Mouse (Mus musculus): ENCODE data around the gene Banp. TPM values are rescaled to one million over a fixed set of nuclear protein-coding genes. Genes with fewer than 3 reads are reported as not detected.

Banp gene
- total RNA-seq, 2 experiments from 2014 or later = 39.4 to 41.7 TPM

GRCm38 (mm10) chr8:122010638-122011037 lies 61.1 kb downstream of the Banp start:
- no peak for DNase-seq (ENCODE audit: extremely low spot score in 1 of 2, low spot score in 1 of 2)

- no peak for DNase-seq (ENCODE audit: extremely low spot score in 1 of 2, low spot score in 1 of 2)
These were observed 61.6 kb downstream of the Banp start for GRCm38 (mm10) chr8:122011066-122011588.

- no peak for DNase-seq (ENCODE audit: extremely low spot score in 1 of 2, low spot score in 1 of 2)
These were observed 65.1 kb downstream of the Banp start for GRCm38 (mm10) chr8:122014606-122015005.

GRCm38 (mm10) chr8:122018046-122018831 lies 68.7 kb downstream of the Banp start:
- no peak for DNase-seq (ENCODE audit: extremely low spot score in 1 of 2, low spot score in 1 of 2)

GRCm38 (mm10) chr8:122019162-122019561 lies 69.6 kb downstream of the Banp start:
- DNase-seq (ENCODE audit: extremely low spot score in 1 of 2, low spot score in 1 of 2) = no peak

DNA sequence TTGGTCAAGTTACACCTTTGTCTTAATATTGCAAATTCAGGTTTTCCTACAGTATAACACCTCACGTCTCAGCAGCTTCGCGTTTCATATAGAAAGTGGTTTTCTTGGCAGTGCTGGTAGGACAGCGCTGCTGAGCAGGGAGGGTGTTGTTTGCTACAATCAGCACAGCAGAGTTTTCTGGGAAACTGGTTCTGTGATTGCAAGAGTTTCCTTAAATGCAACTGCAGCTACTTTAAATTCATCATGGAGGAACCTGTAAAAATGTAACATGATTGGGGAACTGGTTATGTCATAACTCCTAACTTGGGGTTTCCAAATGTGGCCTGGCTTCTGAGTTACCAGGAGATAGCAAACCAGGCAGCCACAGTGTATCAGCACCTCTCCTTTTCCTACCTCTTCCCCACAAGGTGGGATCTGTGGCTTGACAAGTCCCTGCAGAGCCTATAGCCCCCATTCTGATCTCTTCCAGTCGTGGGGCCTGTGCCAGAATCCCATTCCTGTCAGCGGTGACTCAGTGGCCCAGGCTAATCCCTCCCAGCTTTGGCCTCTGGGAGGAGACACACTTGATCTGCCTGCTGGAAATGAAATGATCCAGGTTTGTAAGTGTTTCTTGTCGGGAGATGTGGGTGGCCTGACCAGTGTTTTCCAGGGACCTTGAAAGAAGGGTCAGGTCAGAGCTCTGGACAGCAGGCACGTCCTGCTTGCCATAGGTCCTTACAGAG lies 70.7 kb downstream of the Banp start:
- DNase-seq (ENCODE audit: extremely low spot score in 1 of 2, low spot score in 1 of 2) = no peak

GRCm38 (mm10) chr8:122021725-122022124 lies 72.2 kb downstream of the Banp start:
- no peak for DNase-seq (ENCODE audit: extremely low spot score in 1 of 2, low spot score in 1 of 2)

DNA sequence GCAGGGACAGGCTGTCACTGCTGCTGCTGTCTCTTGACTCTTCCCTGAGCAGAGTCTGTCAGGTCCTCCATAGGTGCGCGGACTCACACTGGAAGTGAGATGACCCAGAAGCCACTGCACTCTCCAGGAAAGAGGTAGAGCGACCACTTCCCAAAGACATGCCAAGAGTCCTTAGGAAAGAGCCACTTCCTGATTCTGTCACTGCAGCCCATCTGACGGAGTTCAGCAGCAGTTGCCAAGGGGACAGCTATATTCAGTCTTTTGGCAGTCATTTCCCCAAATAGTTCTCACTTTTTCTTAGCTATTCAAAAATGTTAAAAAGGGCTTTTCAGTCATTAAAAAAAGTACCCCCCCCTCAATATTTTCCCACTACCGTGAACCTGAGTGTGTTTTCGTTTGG lies 72.7 kb downstream of the Banp start:
- DNase-seq (ENCODE audit: extremely low spot score in 1 of 2, low spot score in 1 of 2) = no peak

- no peak for DNase-seq (ENCODE audit: extremely low spot score in 1 of 2, low spot score in 1 of 2)
These were observed 73.2 kb downstream of the Banp start for GRCm38 (mm10) chr8:122022705-122023104.

- DNase-seq (ENCODE audit: extremely low spot score in 1 of 2, low spot score in 1 of 2) = no peak
These were observed 76.0 kb downstream of the Banp start for GRCm38 (mm10) chr8:122025546-122025945.

DNA sequence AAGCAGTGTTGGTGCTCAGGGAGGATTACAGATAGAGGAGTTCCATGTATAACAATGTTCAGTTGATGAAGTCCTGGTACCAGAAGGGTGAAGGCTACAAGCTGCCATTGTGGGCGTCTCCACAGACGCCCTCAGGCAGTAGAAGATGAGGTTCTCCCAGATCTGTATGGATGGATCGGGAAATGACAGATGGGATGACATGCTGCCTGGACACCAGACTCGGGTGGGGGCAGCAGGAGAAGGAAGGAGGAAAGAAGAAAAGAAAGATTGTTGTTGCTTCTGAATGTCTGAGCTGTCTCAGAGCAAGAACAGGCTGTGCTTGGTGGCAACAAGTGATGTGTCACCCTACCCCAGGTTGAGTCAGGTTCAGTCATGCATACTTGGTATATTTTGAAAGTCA lies 78.6 kb downstream of the Banp start:
- no peak for DNase-seq (ENCODE audit: extremely low spot score in 1 of 2, low spot score in 1 of 2)

DNA sequence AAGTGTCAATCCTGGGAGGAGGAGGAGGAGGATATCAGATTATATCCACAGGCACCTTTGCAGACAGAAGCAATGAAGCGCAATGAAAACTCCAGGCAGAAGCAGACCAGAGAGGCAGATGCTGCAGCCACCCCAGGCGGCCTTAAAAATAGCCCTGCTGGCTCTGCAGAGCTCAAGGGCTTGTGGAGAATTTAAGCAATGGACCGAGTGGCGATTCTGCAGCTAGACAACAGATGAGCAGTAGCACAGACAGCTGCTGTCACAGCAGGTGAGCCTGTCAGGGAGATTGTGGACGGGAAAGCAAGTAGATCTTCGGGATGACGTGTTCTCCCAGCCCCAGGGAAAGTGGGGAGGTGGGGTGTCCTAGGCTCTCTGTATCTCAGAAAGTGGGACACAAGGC lies 81.4 kb downstream of the Banp start:
- DNase-seq (ENCODE audit: extremely low spot score in 1 of 2, low spot score in 1 of 2) = no peak

DNA sequence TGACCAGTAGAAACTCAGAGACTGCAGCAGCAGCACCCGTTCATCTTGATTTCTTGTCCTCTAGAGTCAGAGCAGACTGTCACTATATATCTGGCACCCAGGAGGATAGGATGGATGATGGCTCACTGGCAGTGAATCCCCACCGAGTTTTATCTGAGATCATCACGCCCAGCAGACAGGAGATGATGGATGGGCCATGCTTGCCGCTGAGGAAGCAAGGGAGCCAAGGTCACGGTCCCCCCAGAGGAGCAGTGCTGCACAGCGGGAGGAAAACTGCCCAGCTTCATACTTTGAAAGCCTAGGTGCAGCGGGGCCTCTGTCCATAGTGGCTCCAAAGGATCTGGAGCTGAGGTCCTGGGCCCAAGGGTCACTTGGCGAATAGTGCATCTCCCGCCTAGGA lies 83.2 kb downstream of the Banp start:
- DNase-seq (ENCODE audit: extremely low spot score in 1 of 2, low spot score in 1 of 2) = no peak

- DNase-seq (ENCODE audit: extremely low spot score in 1 of 2, low spot score in 1 of 2) = no peak
These were observed 86.0 kb downstream of the Banp start for GRCm38 (mm10) chr8:122035543-122035942.

DNA sequence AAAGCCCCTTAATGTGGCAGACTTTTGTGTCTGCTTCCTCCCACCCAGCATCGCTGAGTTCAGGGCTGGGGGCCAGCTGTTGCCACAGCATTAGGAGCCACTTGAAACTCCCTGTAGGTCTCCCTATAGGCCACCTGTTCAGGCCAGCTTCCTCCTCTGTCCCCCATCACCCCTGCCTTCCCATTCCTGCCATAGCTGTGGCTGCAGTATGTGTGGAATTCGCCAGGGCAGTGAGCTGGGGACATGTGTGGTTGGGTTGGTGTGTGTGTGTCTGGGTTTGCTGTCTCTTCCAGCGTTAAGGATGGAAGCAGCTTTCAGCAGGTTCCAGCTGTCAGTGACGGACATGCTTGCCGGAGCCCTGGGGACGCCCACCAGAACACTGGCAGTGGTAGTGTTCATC lies 86.8 kb downstream of the Banp start:
- no peak for DNase-seq (ENCODE audit: extremely low spot score in 1 of 2, low spot score in 1 of 2)

GRCm38 (mm10) chr8:122037279-122037678 lies 87.7 kb downstream of the Banp start:
- no peak for DNase-seq (ENCODE audit: extremely low spot score in 1 of 2, low spot score in 1 of 2)

DNA sequence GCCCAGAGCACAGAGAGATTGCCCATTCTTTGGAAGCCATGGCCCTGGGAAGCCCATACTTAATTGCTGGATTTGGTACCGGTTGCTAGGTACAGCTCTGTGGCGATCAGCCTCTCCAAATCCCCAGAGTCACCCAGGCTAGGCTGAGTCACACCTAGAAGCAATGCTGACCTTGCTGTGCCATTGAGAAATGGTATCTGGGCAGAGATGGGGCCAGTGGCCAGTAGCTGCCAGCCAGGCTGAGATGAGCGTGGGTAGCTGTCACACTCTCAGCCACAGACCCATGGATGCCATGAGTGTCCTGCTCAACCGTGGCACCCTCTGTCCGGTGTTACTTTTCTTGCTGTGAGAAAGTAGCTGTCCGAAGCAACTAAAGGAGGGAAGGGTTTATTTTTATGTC lies 88.5 kb downstream of the Banp start:
- DNase-seq (ENCODE audit: extremely low spot score in 1 of 2, low spot score in 1 of 2) = no peak

DNA sequence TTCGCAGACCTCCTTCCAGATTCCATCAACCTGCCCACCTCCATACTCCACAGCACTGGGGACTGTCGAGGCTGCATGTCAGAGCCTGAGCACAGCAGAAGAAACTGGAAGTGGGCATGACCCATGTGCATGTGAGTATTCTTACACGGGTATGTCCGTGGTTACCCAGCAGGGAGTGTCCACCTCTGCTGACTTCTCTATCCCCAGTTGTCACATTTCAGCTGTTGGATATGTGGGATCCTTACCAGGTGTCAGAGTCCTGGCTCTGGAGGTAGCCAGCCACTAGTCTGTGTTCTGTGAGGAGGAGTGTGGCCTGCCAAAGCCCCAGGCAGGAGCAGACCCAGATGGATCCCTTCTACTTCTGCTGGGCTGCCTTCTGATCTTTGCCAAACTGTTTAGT lies 89.9 kb downstream of the Banp start:
- DNase-seq (ENCODE audit: extremely low spot score in 1 of 2, low spot score in 1 of 2) = no peak

DNA sequence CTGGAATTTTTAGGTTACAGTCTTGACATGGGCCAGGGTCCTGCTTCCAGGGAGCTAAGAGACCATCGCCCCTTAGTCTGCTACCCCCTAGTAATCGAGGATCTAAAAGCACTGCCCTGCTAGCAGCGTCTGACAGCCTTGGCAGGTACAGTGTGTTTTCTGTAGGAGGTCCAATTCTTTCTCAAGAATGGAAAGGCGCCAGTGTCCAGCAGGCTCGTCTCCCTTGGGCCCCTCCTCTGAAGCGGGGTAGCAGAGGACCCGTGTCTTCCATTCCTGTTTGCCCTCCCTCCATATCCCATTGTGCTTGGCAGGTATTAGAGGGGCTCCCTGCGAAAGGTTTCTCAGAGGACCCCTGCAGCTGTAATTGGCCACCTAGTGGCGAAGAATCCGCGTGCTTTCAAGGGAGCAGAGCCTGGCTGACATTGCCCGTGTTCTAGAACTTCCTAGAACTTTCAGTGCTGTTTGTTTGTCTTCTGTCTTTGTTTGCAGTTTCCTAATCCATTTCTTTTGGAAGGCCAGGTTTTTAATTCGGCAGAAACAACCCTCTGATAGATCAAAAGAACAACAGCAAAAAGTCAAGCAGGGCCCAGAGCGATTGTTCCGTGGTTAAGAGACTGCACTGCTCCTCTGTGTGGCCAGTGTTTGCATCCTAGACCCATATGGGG lies 97.8 kb downstream of the Banp start:
- DNase-seq (ENCODE audit: extremely low spot score in 1 of 2, low spot score in 1 of 2) = no peak

- no peak for DNase-seq (ENCODE audit: extremely low spot score in 1 of 2, low spot score in 1 of 2)
These were observed 99.7 kb downstream of the Banp start for GRCm38 (mm10) chr8:122049266-122049665.

DNA sequence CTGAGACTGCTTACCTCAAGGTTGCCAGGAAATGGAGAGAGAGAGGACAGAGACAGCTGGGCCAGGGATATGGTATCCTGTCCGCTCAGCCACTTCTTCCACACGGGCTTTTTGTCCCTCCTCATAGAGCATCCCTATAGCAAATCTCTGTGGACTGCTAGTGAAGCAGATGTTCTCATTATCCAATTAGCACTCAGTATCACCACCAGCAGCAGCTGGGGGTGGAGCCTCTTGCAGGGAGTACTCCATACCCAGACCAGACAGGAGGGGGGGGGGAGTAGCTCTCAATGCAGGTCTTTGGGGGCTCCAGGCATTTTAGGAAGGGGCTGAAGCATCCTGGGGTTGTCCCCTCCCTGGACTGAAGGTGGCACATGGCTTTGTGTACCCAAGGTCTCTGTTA lies 100.4 kb downstream of the Banp start:
- no peak for DNase-seq (ENCODE audit: extremely low spot score in 1 of 2, low spot score in 1 of 2)
